Mouse (Mus musculus) adrenal gland, adult (tissue): ENCODE results near the gene Mrnip.

Experiments
- DNase-seq, 2 experiments: peaks; one replicate each; pipeline ENCODE4 v3.0.0; 2022 to 2023; ENCODE audit warnings: low spot score in 1 of 2; ENCODE audit not compliant: inconsistent age in 2 of 2

Gene Mrnip

DNA sequence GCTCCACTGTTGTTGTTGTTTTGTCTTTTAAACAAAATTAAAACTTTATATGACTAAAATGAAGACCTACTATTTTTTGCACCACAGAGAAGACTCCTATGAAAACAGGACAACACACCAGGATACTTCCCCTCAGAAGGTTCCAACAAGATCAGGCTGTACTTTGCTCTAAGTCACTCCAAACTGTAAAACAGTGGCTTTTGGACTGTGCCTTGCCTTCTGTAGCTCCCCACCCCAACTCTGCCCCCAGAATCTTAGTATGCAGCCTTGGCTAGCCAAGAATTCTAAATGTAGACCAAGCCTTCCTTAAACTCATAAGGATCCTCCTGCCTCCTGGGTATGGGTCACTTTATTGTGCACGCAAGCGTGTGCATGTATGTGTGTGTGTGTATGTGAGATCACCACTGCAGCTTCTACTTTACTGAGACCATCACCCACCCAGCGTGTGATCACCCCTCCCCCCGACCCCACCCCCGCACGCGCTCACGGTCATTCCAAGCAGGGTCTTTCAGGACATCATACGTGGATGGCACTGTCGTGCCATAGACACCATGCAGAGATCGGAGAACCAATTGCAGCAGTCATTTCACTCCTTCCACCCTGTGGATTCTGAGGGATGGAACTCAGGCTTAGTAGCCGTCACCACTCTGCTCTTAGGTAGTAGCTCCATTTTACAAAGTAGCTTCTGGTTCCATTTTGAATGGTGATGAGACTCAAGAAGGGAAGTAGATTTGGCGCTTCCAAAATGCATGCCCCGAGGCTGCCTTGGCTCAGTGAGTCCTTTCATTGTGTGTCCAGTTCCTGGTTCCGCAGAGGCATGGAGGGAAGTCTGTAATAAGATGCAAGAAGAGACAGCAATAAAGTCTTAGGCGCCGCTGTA is 49.8 kb downstream of the Mrnip start:
- no peak for DNase-seq

DNA sequence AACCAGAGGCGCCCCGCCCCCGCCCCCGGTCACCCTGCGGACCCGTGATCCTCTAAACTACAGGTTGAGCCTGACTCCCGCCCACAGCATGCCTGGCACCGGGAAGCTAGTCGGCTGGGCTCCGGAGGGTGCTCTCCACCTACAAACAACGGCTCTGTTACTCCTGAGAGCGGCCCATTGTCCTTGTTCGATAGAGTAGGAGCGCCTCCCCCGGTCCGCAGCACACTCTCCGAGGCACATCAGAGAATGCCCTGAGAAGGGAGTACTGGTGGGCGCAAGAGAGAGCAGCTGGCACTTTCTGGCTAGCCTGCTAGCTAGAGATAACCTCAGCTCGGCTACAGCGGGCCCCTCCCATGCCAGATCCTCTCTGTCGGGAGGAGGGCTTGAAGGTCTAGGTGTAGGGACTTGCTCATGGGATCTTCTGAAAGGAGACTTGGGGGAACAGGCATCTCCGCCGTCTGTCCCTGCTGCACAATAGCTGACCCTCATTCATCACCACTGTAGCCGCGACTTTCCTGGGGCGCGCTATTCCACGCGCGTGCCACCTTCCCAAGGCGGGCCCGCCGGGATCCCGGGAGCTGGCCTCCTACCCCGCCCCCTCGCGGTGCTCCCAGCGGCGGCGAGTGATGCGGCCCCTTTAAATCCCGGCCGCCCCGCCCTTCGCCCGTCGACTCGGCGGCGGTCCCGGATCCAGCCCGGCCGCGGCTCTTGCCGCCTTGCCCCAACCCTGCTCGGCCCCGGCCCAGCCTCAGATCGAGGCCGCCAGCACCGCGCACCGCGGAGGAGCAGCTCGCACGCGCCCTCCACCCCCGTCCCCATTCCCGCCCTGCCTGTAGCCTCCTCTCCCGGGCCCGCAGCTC is 50.7 kb downstream of the Mrnip start:
- peak; percentile 93 to 97 for DNase-seq

GRCm38 (mm10) chr11:50225611-50226378 is 51.6 kb downstream of the Mrnip start:
- peak; percentile 71 to 88 for DNase-seq

GRCm38 (mm10) chr11:50226406-50226805 is 52.2 kb downstream of the Mrnip start:
- no peak for DNase-seq

DNA sequence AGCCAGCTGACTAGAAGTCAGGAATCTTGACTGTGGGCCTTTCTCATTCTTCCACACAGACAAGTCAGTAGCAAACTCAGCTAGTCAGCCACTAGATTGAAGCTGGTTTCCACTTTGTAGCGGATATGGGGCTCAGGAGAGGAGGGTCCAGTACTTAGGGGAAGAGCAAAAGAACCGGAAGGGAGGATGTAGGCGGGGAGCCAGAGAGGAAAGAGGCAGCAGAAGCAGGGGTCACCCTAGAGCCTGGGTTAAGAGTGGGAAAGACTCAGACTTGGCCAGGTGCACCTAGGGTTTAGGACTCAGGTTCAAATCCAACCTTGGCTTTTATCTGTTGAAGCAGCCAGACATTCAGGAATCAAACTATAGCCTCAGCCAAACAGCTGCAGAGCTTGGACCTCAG is 53.0 kb downstream of the Mrnip start:
- DNase-seq = peak in 1 of 2 experiments; percentile 70

DNA sequence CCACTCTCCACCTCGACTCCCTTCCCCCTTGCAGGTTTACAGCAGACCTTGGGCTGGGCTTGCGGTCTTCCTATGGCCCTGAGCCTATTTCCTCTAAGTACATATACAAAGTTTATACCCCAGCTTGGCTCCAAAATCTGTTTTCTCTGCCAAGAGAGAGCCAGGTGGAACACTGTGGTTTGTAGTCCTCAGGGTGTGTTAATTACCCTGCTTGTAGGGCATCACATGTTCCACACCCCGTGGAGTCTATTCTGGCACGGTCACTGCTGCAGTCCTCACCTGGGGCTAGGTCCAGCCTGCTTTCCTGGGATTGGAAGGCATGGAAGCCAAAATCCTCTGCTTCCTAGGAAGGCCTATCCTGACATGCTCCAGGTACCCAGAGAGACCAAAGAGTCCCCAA is 53.5 kb downstream of the Mrnip start:
- peak in 1 of 2 experiments; percentile 42 for DNase-seq

DNA sequence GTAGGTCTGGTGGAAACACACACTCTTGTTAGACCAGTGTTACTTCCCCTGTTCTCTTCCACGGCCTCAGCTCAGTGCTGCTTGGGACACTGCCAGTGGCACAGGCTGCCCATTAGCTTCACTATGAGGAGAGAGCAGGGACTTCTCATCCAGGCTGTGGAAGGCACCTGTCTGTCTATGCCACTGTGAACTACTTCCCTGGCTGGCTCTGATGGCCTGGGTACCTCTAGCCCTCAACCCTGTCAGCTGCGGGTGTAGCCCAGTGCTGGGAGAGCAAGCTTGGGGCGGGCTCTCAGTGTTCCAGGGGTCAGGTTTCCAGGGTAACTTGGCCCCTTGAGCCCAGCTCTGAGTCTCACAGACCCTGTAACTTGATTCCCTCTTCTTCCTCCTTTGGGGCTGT is 54.5 kb downstream of the Mrnip start:
- peak in 1 of 2 experiments; percentile 74 for DNase-seq

DNA sequence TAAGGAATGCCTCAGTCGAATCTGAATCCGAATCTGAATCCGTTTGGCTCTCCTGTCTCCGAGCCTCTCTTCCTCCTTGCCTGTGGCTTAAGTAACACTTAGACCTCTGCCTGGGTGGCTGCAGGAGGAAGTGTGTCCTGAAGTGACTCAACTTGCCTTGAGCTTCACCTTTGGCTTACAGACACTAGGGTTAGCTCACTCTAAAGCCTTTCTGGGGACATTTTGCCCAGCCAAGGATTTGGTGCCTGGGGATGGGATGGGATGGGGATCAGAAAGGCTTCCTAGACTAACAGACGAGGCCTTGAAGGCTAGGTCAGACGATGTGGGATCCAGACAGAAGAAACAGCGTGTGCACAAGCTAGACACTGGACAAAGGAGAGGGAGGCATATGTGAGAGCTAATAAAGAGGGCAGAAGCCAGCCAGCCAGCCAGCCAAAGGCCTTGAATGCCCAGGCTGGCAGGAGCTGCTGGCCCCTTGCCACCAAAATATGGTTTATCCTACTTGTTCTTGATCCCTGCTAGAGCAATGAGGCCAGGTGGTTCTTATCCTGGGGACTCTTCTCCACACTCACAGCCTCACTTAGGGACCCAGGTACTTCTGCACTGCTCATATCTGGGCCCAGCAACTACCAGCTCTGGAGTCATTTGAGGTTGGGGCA is 55.1 kb downstream of the Mrnip start:
- DNase-seq = peak; percentile 80 to 92

GRCm38 (mm10) chr11:50230481-50231304 is 56.4 kb downstream of the Mrnip start:
- peak in 1 of 2 experiments; percentile 52 for DNase-seq

DNA sequence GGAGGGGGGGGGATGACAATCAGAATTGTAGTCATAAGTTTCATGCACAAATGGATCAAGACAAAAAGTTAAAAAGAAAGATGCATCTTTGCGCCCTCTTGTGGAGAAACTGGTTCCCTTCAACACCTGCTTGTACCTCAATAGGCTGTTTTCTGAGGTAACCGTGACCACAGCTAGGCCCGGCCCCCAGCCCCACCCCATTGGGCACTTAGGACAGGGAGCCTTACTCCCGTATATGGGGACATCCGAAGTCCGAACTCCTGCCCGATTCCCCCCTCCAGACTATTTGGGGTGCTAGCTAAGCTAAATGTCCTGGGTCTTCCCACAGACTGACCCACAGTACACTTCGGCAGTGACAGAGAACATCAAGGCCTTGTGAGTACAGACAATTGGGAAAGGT is 57.2 kb downstream of the Mrnip start:
- DNase-seq = peak; percentile 32 to 88

DNA sequence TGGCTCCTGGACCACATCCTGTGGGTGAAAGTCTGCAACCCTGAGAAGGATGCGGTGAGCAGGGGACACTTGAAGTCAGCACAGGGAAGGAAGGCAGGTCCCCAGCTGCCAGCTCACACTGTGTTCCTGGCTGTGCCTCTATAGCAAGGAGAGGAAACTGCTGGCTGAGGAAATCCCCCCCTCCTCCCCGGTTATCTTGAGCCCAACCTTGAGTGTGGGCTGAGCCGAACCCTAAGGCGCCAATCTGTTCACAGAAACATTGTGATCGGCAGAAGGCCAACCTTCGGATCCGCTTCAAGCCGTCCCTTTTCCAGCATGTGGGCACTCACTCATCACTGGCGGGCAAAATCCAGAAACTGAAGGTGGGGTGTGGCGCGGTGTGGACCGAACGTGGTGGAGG is 58.8 kb downstream of the Mrnip start:
- peak in 1 of 2 experiments; percentile 23 for DNase-seq

DNA sequence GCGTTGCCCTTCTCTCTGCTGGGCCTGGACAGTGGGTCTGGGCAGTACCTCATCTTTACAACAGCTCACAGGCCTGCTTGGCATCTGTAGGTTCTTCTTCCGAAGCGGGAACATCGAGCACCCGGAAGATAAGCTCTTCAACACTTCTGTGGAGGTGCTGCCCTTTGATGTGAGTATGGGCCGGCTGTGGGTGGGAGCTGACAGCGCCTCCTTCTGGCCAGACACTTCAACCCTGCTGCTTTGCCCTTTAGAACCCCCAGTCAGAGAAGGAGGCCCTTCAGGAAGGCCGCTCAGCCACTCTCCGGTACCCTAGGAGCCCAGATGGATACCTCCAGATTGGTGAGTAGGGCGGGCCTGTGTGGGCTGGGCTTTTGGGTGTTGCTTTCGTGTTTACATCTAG is 59.7 kb downstream of the Mrnip start:
- peak; percentile 19 to 47 for DNase-seq

DNA sequence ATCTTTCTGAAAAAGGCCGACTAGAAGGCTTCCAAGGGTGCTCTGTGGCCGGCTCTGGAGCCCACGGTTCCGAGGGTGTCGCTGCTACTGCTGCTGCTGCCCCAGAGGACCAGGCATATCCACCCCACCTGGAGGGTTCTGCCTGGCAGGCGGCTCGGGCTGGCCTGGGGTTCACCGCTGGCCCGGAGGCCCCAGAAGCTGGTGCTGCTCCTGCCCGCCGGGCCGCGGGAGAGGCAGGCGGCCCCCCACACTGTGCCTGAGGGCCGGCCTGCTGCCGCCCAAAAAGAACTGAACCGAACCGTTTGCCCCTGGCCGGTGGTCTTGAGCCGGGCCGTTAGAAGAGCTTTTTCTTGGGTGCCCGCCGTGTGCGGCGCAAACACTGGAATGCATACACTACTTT is 60.4 kb downstream of the Mrnip start:
- DNase-seq = peak; percentile 21 to 35

DNA sequence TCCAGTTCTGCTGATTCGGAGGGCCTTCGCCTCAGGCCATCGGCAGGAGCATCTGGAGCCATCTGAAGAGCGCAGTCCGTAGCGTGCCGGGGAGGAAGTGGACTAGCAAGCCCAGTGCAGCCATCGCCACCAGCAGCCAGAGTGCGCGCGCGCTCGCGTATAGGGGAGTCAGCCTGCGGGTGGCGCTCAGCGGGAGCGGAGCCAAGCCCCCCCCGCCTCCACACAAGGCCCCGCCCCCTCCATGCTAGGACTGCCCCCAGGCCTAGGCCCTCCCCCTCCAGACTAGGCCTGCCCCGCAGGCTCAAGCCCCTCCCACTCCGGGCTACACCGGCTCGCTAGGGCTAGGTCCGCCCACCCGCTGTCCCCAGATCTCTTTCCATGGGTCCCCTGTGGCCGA is 62.3 kb downstream of the Mrnip start:
- DNase-seq = peak; percentile 93 to 96

DNA sequence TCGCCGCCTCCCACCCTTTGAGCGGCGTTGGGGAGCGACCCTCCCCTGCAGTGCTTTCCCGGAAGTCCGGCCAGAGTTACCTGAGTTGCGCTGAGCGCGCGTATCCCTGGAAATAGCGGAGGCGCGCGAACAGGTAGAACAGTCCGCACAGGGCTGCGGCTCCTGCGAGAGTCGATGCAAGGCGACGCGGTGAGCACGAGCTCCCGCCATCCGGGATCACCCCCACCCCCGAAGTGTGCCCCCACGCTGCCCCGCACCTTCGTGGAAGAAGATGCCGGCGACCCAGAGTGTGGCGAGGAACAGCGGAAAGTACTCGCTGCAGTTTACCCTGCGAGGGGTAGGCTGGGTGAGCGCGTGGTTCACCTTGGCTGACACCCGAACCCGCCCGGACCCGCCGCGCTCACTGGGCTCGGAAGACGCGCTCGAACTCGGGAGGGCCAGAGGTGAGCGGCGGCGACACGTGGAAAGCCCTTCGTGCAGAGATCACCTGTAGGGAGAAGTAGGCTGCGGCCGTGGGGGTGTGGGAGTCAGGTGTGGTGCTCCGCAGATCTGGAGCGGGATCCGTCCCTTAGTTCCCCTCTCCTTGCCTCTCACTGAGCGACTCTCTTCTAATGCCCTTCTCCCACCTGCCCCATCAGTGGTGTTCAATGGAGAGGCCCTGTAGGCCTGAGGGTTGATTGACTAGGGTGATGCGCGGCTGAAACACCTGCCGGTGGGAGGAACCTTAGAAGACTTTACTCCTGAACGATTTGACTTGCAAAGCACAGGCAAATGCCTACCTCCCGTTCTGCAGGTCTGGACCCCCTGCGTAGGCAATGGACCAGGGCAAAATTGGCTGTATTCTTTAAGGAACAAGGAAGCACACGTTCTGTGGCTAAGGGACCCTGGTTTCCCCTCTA is 62.9 kb downstream of the Mrnip start:
- peak in 1 of 2 experiments; percentile 55 for DNase-seq

GRCm38 (mm10) chr11:50238324-50238723 is 64.1 kb downstream of the Mrnip start, which contains the start of gene Ltc4s:
Ltc4s (minus strand) TSS chr11:50238616.
- DNase-seq = peak in 1 of 2 experiments; percentile 63

GRCm38 (mm10) chr11:50238821-50239791 is 64.9 kb downstream of the Mrnip start:
- DNase-seq = peak in 1 of 2 experiments; percentile 50
